Mouse (Mus musculus) small intestine, adult 2 months (tissue): ENCODE data around the gene Olfr721-ps1. TPM values are rescaled to one million over a fixed set of nuclear protein-coding genes. Genes with fewer than 3 reads are reported as not detected.

Source experiments
- H3K27ac ChIP-seq: fragments of 200-500 bp; 2 replicates; pipeline ENCODE4 v1.5.1; 2012; ENCODE audit warnings: low read depth, low read length, control low read depth, inconsistent platforms; ENCODE audit not compliant: insufficient read depth
- H3K27me3 ChIP-seq: fragments of 200-500 bp; 2 replicates; pipeline ENCODE4 v1.6.1; 2012; ENCODE audit warnings: mild to moderate bottlenecking, moderate library complexity, low read length, inconsistent platforms; ENCODE audit not compliant: control insufficient read depth, insufficient read depth
- H3K36me3 ChIP-seq: fragments of 200-500 bp; 2 replicates; pipeline ENCODE4 v1.6.1; 2012; ENCODE audit warnings: mild to moderate bottlenecking, low read length, control low read depth, inconsistent platforms; ENCODE audit not compliant: control insufficient read depth, insufficient read depth
- H3K4me1 ChIP-seq: fragments of 200-500 bp; 2 replicates; pipeline ENCODE4 v1.6.1; 2012; ENCODE audit warnings: low read length, inconsistent platforms, mixed read lengths; ENCODE audit not compliant: control insufficient read depth, insufficient read depth, insufficient read length
- H3K4me3 ChIP-seq: fragments of 200-500 bp; 2 replicates; pipeline ENCODE4 v1.5.1; 2012; ENCODE audit warnings: low read depth, mild to moderate bottlenecking, control low read depth, inconsistent platforms, low read length, moderate library complexity
- CTCF ChIP-seq: fragments of 200-500 bp; IDR thresholded peaks from 2 replicates; pipeline ENCODE4 v1.5.1; 2012; ENCODE audit warnings: low read depth, mild to moderate bottlenecking, control low read depth, inconsistent platforms, low read length, moderate library complexity, mixed read lengths; ENCODE audit not compliant: insufficient replicate concordance, insufficient read length; ENCODE audit errors: extremely low read depth
- POLR2A ChIP-seq: fragments of 200-500 bp; IDR thresholded peaks from 2 replicates; pipeline ENCODE4 v1.6.1; 2012; ENCODE audit warnings: low read depth, mild to moderate bottlenecking, control low read depth, inconsistent platforms, low read length, moderate library complexity
- WGBS: fragments of 180-500 bp; shearing (Covaris S2); methylation state at CpG from one replicate; pipeline ENCODE4 v1.1.7; 2018; 5-methylcytosine and 5-hydroxymethylcytosine counted together
- polyA plus RNA-seq: library from polyadenylated mRNA; depleted of rRNA; stranded (reverse); fragments of >200 nt; gene quantifications from 2 replicates; pipeline ENCODE4 v1.2.3, GENCODE M21; 2012; rRNA removed

Gene Olfr721-ps1
- polyA plus RNA-seq, 1 experiment, result not detected

DNA sequence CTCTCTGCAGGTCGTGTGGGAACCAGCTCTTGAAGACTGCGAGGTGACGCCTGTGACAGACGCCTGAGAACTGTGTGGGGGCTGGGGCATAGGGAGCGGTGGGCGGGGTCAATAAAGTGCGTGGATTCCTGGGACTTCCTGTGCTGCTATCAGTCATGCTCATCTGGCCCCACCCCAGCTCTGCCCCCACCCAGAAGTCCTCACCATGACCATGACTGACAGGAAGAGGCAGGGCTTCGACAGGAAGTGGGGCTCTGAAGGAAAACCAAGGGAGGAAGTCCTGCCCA, 45.8 kb upstream of the Olfr721-ps1 start:
- TF ChIP-seq POLR2A (no peak), CTCF (no peak)
- WGBS, result 90% methylated on average over 8 of the region's 8 CpGs
- Histone ChIP-seq H3K27ac (no peak overlapping the region), H3K27me3 (no peaks in the 10 kb centered on the region), H3K4me1 (no peaks in the 10 kb centered on the region), H3K36me3 (no peaks in the 10 kb centered on the region), H3K4me3 (no peak overlapping the region)

DNA sequence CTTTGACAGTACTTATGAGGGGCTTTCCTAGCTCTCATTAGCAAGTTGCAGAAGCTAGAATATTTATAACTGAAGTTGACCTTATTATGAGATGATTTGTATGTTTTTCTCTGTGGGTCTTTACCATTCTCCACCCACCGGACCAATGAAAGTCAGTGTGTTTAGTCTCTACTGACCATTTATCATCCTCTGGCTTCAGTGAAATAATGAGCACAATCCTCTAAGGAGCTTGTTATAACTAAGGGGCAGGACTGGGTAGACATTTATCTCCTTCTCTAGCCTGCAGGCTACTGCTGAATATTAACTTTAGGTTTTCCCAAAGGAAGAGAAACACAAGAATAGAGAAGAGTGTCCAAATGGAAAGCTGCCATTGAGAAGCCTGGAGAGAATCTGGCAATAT, 5.6 kb upstream of the Olfr721-ps1 start:
- no peaks in the 10 kb centered on the region for H3K36me3 ChIP-seq
- no peak overlapping the region for H3K27ac ChIP-seq
- H3K4me1 ChIP-seq, result no peaks in the 10 kb centered on the region
- no peaks in the 10 kb centered on the region for H3K27me3 ChIP-seq
- no peak for TF ChIP-seq CTCF
- no peak for TF ChIP-seq POLR2A
- no peak overlapping the region for H3K4me3 ChIP-seq
- 85% methylated on average over 1 of the region's 1 CpGs for WGBS

DNA sequence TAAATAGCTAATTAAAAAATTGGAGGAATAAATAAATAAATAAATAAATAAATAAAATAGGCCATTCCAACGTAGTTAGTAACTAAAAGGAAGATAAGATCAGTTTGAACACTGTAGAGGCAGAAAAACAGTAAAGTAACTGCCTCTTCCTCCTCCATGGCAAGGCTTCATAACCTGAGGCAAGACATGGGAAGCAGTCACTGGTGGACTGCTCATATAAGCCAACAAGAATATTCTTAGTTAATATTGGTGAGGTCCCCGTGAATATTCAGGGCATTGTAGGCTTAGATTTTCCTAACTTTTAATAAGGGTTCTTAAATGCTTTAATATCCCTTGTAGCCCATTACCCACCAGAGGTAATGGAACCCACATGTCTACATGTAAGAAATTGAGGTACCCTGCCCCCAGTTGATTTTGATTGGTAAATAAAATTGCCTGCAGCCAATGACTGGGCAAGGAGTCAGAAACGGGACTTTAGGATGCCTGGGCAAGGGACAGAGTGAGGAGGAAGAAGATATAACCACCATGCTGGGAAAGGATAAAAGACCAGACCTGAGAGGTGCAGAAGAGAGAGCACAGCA, 35.1 kb downstream of the Olfr721-ps1 start:
- Histone ChIP-seq H3K4me1 (no peaks in the 10 kb centered on the region), H3K36me3 (no peaks in the 10 kb centered on the region), H3K27me3 (no peaks in the 10 kb centered on the region), H3K27ac (no peak overlapping the region), H3K4me3 (no peak overlapping the region)
- WGBS, result 71% methylated on average over 3 of the region's 3 CpGs
- TF ChIP-seq CTCF (no peak), POLR2A (no peak)

Other genes with a start within 250 kb of the Olfr721-ps1 start
- gene Olfr720, start 214.5 kb upstream of the Olfr721-ps1 start, polyA plus RNA-seq, result not detected in 2 replicates
- gene Olfr31, start 78.5 kb upstream of the Olfr721-ps1 start, polyA plus RNA-seq, result not detected in 2 replicates
- 19.5 and 23.9 TPM in 2 replicates for gene Il3ra, start 55.0 kb upstream of the Olfr721-ps1 start, polyA plus RNA-seq